8 mouse cellular contexts compared by ENCODE assay signal in genomic region chr13:97239343-97240180, GRCm38 (mm10). TPM values are rescaled to one million over a fixed set of nuclear protein-coding genes. Genes with fewer than 3 reads are reported as not detected.
A peak's percentile ranks its signal among the peaks of the same experiment; 100 is the strongest.
DNase-seq lines count a peak whose midpoint lies in the region; ATAC-seq lines count a peak whose summit lies in the region.

No protein-coding gene starts in this region.

- no peaks in the 10 kb centered on the region for H3K4me1 ChIP-seq in embryonic facial prominence, embryonic 11.5 days (ENCODE audit: control insufficient read depth, insufficient read depth, low read length)
- H3K4me1 ChIP-seq in heart, embryonic 12.5 days (replicated peaks): peaks cover 37% of the 10 kb centered on the region
- peaks cover 22% of the 10 kb centered on the region for H3K4me1 ChIP-seq in kidney, embryonic 14.5 days (ENCODE audit: control insufficient read depth, insufficient read depth, low read length)
- peaks cover 25% of the 10 kb centered on the region for H3K4me1 ChIP-seq in liver, embryonic 13.5 days (replicated peaks)

- 0 out of 2 replicates have a peak overlapping the region, but pooled peaks have one; percentile 27 for H3K9ac ChIP-seq in embryonic facial prominence, embryonic 11.5 days (replicated peaks; ENCODE audit: low read length)
- 0 out of 2 replicates have a peak overlapping the region, but pooled peaks have one; percentile 19 for H3K9ac ChIP-seq in heart, embryonic 12.5 days
- H3K9ac ChIP-seq in kidney, embryonic 14.5 days (ENCODE audit: low read depth, low read length): no peak overlapping the region
- no peak overlapping the region for H3K9ac ChIP-seq in liver, embryonic 13.5 days

- H3K36me3 ChIP-seq in embryonic facial prominence, embryonic 11.5 days (replicated peaks; ENCODE audit: control insufficient read depth, insufficient read depth, low read depth, low read length): no peaks in the 10 kb centered on the region
- no peaks in the 10 kb centered on the region for H3K36me3 ChIP-seq in heart, embryonic 12.5 days
- no peaks in the 10 kb centered on the region for H3K36me3 ChIP-seq in kidney, embryonic 14.5 days (ENCODE audit: control insufficient read depth, insufficient read depth, low read length)
- H3K36me3 ChIP-seq in liver, embryonic 13.5 days: no peaks in the 10 kb centered on the region

- 0 out of 2 replicates have a peak overlapping the region, but pooled peaks have one; percentile 29 for H3K27ac ChIP-seq in embryonic facial prominence, embryonic 11.5 days (replicated peaks; ENCODE audit: low read depth, low read length)
- H3K27ac ChIP-seq in heart, embryonic 12.5 days (ENCODE audit: poor library complexity, severe bottlenecking): peak overlapping the region; percentile 53
- peak overlapping the region; percentile 98; the same call in 1 of the 2 replicates for H3K27ac ChIP-seq in kidney, embryonic 14.5 days (ENCODE audit: low read depth, low read length)
- H3K27ac ChIP-seq in liver, embryonic 13.5 days: no peak overlapping the region

- no peak overlapping the region for H3K4me3 ChIP-seq in embryonic facial prominence, embryonic 11.5 days (ENCODE audit: low read depth, low read length)
- peak overlapping the region; percentile 59 for H3K4me3 ChIP-seq in heart, embryonic 12.5 days
- peak overlapping the region; percentile 89; the same call in 1 of the 2 replicates for H3K4me3 ChIP-seq in kidney, embryonic 14.5 days (ENCODE audit: low read length)
- H3K4me3 ChIP-seq in liver, embryonic 13.5 days (replicated peaks): peak overlapping the region; percentile 69; the same call in 1 of the 2 replicates

- WGBS in embryonic facial prominence, embryonic 11.5 days: 4% methylated on average over 23 of the region's 23 CpGs
- 4% methylated on average over 23 of the region's 23 CpGs for WGBS in heart, embryonic 12.5 days
- 7% methylated on average over 23 of the region's 23 CpGs for WGBS in kidney, embryonic 14.5 days
- WGBS in liver, embryonic 13.5 days (ENCODE audit: insufficient replicate concordance): 5% methylated on average over 23 of the region's 23 CpGs

- no peaks in the 10 kb centered on the region for H3K27me3 ChIP-seq in embryonic facial prominence, embryonic 11.5 days (ENCODE audit: control insufficient read depth, insufficient read depth, low read length)
- H3K27me3 ChIP-seq in heart, embryonic 12.5 days (replicated peaks): no peaks in the 10 kb centered on the region
- H3K27me3 ChIP-seq in kidney, embryonic 14.5 days (ENCODE audit: control insufficient read depth, insufficient read depth, low read length): no peaks in the 10 kb centered on the region
- H3K27me3 ChIP-seq in liver, embryonic 13.5 days: peaks cover 44% of the 10 kb centered on the region

- H3K9me3 ChIP-seq in embryonic facial prominence, embryonic 11.5 days (replicated peaks; ENCODE audit: control insufficient read depth, low read length): no peaks in the 10 kb centered on the region
- H3K9me3 ChIP-seq in heart, embryonic 12.5 days (replicated peaks): no peaks in the 10 kb centered on the region
- no peaks in the 10 kb centered on the region for H3K9me3 ChIP-seq in kidney, embryonic 14.5 days (ENCODE audit: control insufficient read depth, low read length)
- H3K9me3 ChIP-seq in liver, embryonic 13.5 days (replicated peaks): no peaks in the 10 kb centered on the region

- peak; percentile 72 for DNase-seq in CD4-positive helper T cell, adult 2 months (ENCODE audit: low read depth, low spot score)
- peak; percentile 83 for DNase-seq in embryonic facial prominence, embryonic 11.5 days (ENCODE audit: low spot score)
- no peak for DNase-seq in liver, embryonic 13.5 days
- peak; percentile 61 for DNase-seq in neural tube, embryonic 10.5 days (ENCODE audit: extremely low spot score, low spot score)

- H3K4me2 ChIP-seq in embryonic facial prominence, embryonic 11.5 days (ENCODE audit: low read depth, low read length): peak overlapping the region; percentile 17; the same call in 1 of the 2 replicates
- peak overlapping the region; percentile 95 for H3K4me2 ChIP-seq in heart, embryonic 12.5 days
- peak overlapping the region; percentile 97 for H3K4me2 ChIP-seq in kidney, embryonic 14.5 days (replicated peaks; ENCODE audit: low read depth, low read length)
- peak overlapping the region; percentile 85 for H3K4me2 ChIP-seq in liver, embryonic 13.5 days

- peak; percentile 9 for ATAC-seq in activated CD4-positive, CD25-positive, alpha-beta regulatory T cell, adult 4 months
- ATAC-seq in embryonic facial prominence, embryonic 11.5 days (replicated peaks; ENCODE audit: insufficient number of reproducible peaks, low FRiP score, low TSS enrichment, low read depth): no peak
- ATAC-seq in heart, embryonic 12.5 days (ENCODE audit: insufficient number of reproducible peaks, low FRiP score): no peak
- peak; percentile 30; the same call in 1 of the 2 replicates for ATAC-seq in kidney, embryonic 14.5 days (ENCODE audit: low FRiP score, low TSS enrichment)
- no peak for ATAC-seq in liver, embryonic 13.5 days (ENCODE audit: low read depth)
- no peak for ATAC-seq in erythroid progenitor cell, adult 5-6 weeks (replicated peaks; ENCODE audit: low FRiP score, poor library complexity, severe bottlenecking)

RNA-seq across cellular contexts. Expression of gene Enc1, which starts 1.3 kb away (rescaled TPM):
- 1 to 10 TPM; 3.0 to 3.8 TPM for polyA plus RNA-seq in activated CD4-positive, CD25-positive, alpha-beta regulatory T cell, adult 4 months (2017; shearing (Covaris generic))
- polyA plus RNA-seq in embryonic facial prominence, embryonic 11.5 days (2014; fragmentation: Nextera tagmentation; extraction: Ambion mirVana): 8.3 and 10.5 TPM in 2 replicates
- 4.5 and 5.7 TPM in 2 replicates for polyA plus RNA-seq in heart, embryonic 12.5 days (2016; fragmentation: Nextera tagmentation; extraction: Ambion mirVana)
- polyA plus RNA-seq in kidney, embryonic 14.5 days (2014; fragmentation: Nextera tagmentation; extraction: Ambion mirVana): 14.2 and 14.6 TPM in 2 replicates
- 0.75 and 0.81 TPM in 2 replicates for polyA plus RNA-seq in liver, embryonic 13.5 days (2015; fragmentation: Nextera tagmentation; extraction: Ambion mirVana)
- total RNA-seq in erythroid progenitor cell, adult 5-6 weeks (2015; ENCODE audit: low replicate concordance): 0.36 and 1.7 TPM in 2 replicates
- total RNA-seq in erythroid progenitor cell, adult 5-6 weeks (2017; ENCODE audit: low replicate concordance): under 0.01 and 1.1 TPM in 2 replicates

RNA-seq across cellular contexts. Expression of gene Hexb, which starts 41.4 kb away (rescaled TPM):
- 10 to 100 TPM; 76.8 to 77.4 TPM for polyA plus RNA-seq in activated CD4-positive, CD25-positive, alpha-beta regulatory T cell, adult 4 months (2017; shearing (Covaris generic))
- polyA plus RNA-seq in embryonic facial prominence, embryonic 11.5 days (2014; fragmentation: Nextera tagmentation; extraction: Ambion mirVana): 25.9 and 28.3 TPM in 2 replicates
- 32.5 and 33.1 TPM in 2 replicates for polyA plus RNA-seq in heart, embryonic 12.5 days (2016; fragmentation: Nextera tagmentation; extraction: Ambion mirVana)
- polyA plus RNA-seq in kidney, embryonic 14.5 days (2014; fragmentation: Nextera tagmentation; extraction: Ambion mirVana): 25.3 and 31.3 TPM in 2 replicates
- 16.0 and 20.4 TPM in 2 replicates for polyA plus RNA-seq in liver, embryonic 13.5 days (2015; fragmentation: Nextera tagmentation; extraction: Ambion mirVana)
- 28.5 and 35.2 TPM in 2 replicates for total RNA-seq in erythroid progenitor cell, adult 5-6 weeks (2015; ENCODE audit: low replicate concordance)
- total RNA-seq in erythroid progenitor cell, adult 5-6 weeks (2017; ENCODE audit: low replicate concordance): 12.9 and 19.3 TPM in 2 replicates

Comparison
In these comparisons a context has a peak if more than half of its experiments do, and no peak if none do; other contexts are left out.
1. ATAC-seq: peak in activated CD4-positive, CD25-positive, alpha-beta regulatory T cell, adult 4 months (single experiment) and kidney, embryonic 14.5 days (single experiment); none in embryonic facial prominence, embryonic 11.5 days (single experiment), heart, embryonic 12.5 days (single experiment), liver, embryonic 13.5 days (single experiment) and erythroid progenitor cell, adult 5-6 weeks (single experiment).
2. H3K4me2 ChIP-seq: peak in every context shown above with its lines; median percentile 97 in kidney, embryonic 14.5 days; 95 in heart, embryonic 12.5 days; 85 in liver, embryonic 13.5 days; 17 in embryonic facial prominence, embryonic 11.5 days.
3. H3K9ac ChIP-seq: peak in embryonic facial prominence, embryonic 11.5 days (single experiment) and heart, embryonic 12.5 days (single experiment); none in kidney, embryonic 14.5 days (single experiment) and liver, embryonic 13.5 days (single experiment).